24 mouse cellular contexts compared by ENCODE assay signal in the genomic region with DNA sequence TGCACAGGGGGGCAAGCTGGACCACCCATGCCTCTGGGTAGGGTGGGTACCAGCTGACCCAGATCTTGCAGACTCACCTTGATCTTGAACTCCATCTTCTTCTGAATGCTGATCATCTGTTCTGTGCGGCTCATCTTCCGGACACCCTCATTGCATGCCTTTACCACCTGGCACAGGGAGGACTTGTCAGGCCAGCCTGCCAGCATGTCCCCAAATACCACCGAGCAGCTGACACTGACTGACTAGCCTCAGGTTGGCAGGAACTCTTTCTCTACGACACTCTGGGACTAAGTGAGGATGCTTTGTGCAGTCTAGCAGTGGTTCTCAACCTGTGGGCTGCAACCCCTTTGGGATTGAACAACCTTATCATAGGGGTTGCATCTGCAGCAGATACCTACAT. TPM values are rescaled to one million over a fixed set of nuclear protein-coding genes. Genes with fewer than 3 reads are reported as not detected.
A peak's percentile ranks its signal among the peaks of the same experiment; 100 is the strongest.
DNase-seq lines count a peak whose midpoint lies in the region; ATAC-seq and TF ChIP-seq lines count a peak whose summit lies in the region.
"Had no signal": no experiment of that assay in that cellular context is flagged by ENCODE, and none has a peak within 500 bp of the region (broad histone marks: within the 10 kb centered on the region; RNA-seq: fewer than 3 reads in every experiment).

No protein-coding gene starts in this region.

- WGBS in heart, embryonic 10.5 days: 87% methylated on average over 4 of the region's 4 CpGs

- H3K4me1 ChIP-seq in heart, embryonic 10.5 days: no peaks in the 10 kb centered on the region
- H3K4me1 ChIP-seq: embryonic facial prominence, embryonic 10.5 days; forebrain, embryonic 13.5 days; hindbrain, embryonic 12.5 days had no signal

- no peak for ATAC-seq in cerebellum, adult (ENCODE audit: insufficient number of reproducible peaks, low FRiP score, low TSS enrichment)
- ATAC-seq: forebrain, embryonic 13.5 days; forebrain, postnatal 0 days; hindbrain, embryonic 16.5 days; inflammation-experienced regulatory T-cells, adult 6 months; intestine, postnatal 0 days had no signal

- DNase-seq in cerebellum, adult 18-20 months: peak; percentile 45 to 55
- peak; percentile 24 for DNase-seq in gastrocnemius, adult 18-20 months (ENCODE audit: low spot score)
- DNase-seq in gastrocnemius, postnatal 4 days (ENCODE audit: low spot score in 2 of 2): no peak
- DNase-seq in cerebellum, postnatal 14 days: peak; percentile 64 to 78
- DNase-seq in heart, embryonic 10.5 days (ENCODE audit: low spot score): no peak
- no peak for DNase-seq in left cerebral cortex, adult 2 months (ENCODE audit: extremely low spot score in 1 of 2, low spot score in 2 of 2)
- DNase-seq: adrenal gland, postnatal 14 days; forebrain, postnatal 0 days; heart, adult 11 months; heart, postnatal 10 days; heart, postnatal 4 days; kidney, adult 8-10 months had no signal

- H3K36me3 ChIP-seq in heart, embryonic 10.5 days: no peaks in the 10 kb centered on the region
- H3K36me3 ChIP-seq: embryonic facial prominence, embryonic 10.5 days; hindbrain, embryonic 12.5 days had no signal

- intact Hi-C loops in left cerebral cortex, adult 2 months (cut with DNase I): no loop called here

- H3K27me3 ChIP-seq in heart, embryonic 10.5 days (ENCODE audit: insufficient read depth, poor library complexity, severe bottlenecking): peaks cover 19% of the 10 kb centered on the region
- H3K27me3 ChIP-seq: forebrain, embryonic 13.5 days had no signal

- H3K4me3 ChIP-seq in heart, embryonic 10.5 days: no peak overlapping the region
- no peak overlapping the region for H3K4me3 ChIP-seq in left cerebral cortex, adult 2 months
- H3K4me3 ChIP-seq: embryonic facial prominence, embryonic 10.5 days; forebrain, embryonic 13.5 days; hindbrain, embryonic 12.5 days had no signal

- no peaks in the 10 kb centered on the region for H3K9me3 ChIP-seq in heart, embryonic 10.5 days
- H3K9me3 ChIP-seq: embryonic facial prominence, embryonic 10.5 days; forebrain, embryonic 13.5 days; hindbrain, embryonic 12.5 days had no signal

- no peak overlapping the region for H3K27ac ChIP-seq in heart, embryonic 10.5 days
- H3K27ac ChIP-seq in left cerebral cortex, adult 2 months: no peak overlapping the region
- H3K27ac ChIP-seq: embryonic facial prominence, embryonic 10.5 days; forebrain, embryonic 13.5 days; hindbrain, embryonic 12.5 days had no signal

- no peak for TF ChIP-seq CTCF in left cerebral cortex, adult 2 months (IDR thresholded peaks at IDR 0.05)

RNA-seq across cellular contexts. Expression of a gene that starts 12.5 kb away (rescaled TPM):
- total RNA-seq in gastrocnemius, adult 18-20 months (2021): not detected
- not detected for total RNA-seq in gastrocnemius, postnatal 4 days (2021)
- not detected in 2 replicates for polyA plus RNA-seq in heart, embryonic 10.5 days (2016; fragmentation: Nextera tagmentation; extraction: Ambion mirVana)
- total RNA-seq in left cerebral cortex, adult 2 months (2021): under 1 TPM in 1 of 2 experiments, not detected in 1; 0.84 TPM
- total RNA-seq: adrenal gland, postnatal 14 days; forebrain, postnatal 0 days; gastrocnemius, adult 8-10 months; heart, postnatal 10 days; heart, postnatal 4 days; MEL had no signal
- polyA plus RNA-seq: C2C12; embryonic facial prominence, embryonic 10.5 days; forebrain, embryonic 13.5 days; heart, embryonic 14.5 days; inflammation-experienced regulatory T-cells, adult 6 months; intestine, postnatal 0 days had no signal

RNA-seq across cellular contexts. Expression of a gene that starts 27.1 kb away (rescaled TPM):
- total RNA-seq in gastrocnemius, adult 18-20 months (2021): 10 to 100 TPM; 16.8 to 19.4 TPM
- total RNA-seq in gastrocnemius, postnatal 4 days (2021): 1 to 10 TPM; 3.4 to 3.8 TPM
- 0.18 TPM in 1 of 2 replicates, not detected in the other for polyA plus RNA-seq in heart, embryonic 10.5 days (2016; fragmentation: Nextera tagmentation; extraction: Ambion mirVana)
- 1 to 10 TPM; 7.5 to 8.0 TPM for total RNA-seq in left cerebral cortex, adult 2 months (2021)
- total RNA-seq: adrenal gland, postnatal 14 days; heart, postnatal 10 days; heart, postnatal 4 days; MEL had no signal
- polyA plus RNA-seq: C2C12; embryonic facial prominence, embryonic 10.5 days; embryonic facial prominence, embryonic 14.5 days; forebrain, embryonic 13.5 days; heart, embryonic 14.5 days; hindbrain, embryonic 12.5 days; inflammation-experienced regulatory T-cells, adult 6 months had no signal

Comparison
In these comparisons a context has a peak if more than half of its experiments do, and no peak if none do; other contexts are left out.
1. DNase-seq: peak in cerebellum, adult 18-20 months (2 of 2), gastrocnemius, adult 18-20 months (single experiment) and cerebellum, postnatal 14 days (2 of 2); none in gastrocnemius, postnatal 4 days (0 of 2), heart, embryonic 10.5 days (single experiment) and left cerebral cortex, adult 2 months (0 of 2).